Mouse (Mus musculus): ENCODE data around the gene Tbx1.

DNA sequence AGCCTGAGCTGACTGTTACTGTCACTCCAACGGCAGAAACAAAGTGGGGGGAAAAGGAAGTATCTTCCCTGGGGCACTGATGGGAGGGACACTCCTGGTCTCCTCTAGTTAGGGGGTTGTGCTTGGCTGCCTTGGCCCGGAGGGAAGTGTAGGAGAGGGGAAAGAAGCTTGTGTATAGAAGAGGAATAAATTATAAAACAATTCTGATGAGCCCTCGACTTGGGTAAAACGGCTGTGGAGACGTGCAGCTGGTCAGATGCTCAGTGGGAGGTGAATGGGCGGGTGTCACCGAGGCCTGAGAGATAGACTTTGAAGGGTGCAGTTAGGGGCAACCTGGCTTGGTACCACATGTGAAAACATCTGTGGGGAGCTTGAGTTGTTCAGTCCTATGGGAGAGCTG, 40.7 kb upstream of the Tbx1 start:
- TF ChIP-seq CTCF (IDR thresholded peaks at IDR 0.05; ENCODE audit: low read depth, low read length) (no peak), POLR2A (IDR thresholded peaks at IDR 0.05; ENCODE audit: insufficient read depth, low read length) (no peak)
